Mouse (Mus musculus) kidney, embryonic 14.5 days (tissue): ENCODE measurements around the gene Il1r1. TPM values are rescaled to one million over a fixed set of nuclear protein-coding genes. Genes with fewer than 3 reads are reported as not detected.

Experiments
- ATAC-seq: fragments of 200-750 bp; cut with Nextera tagmentation; 2 replicates; pipeline ENCODE4 v1.8.0; 2017; ENCODE audit warnings: moderate number of reproducible peaks, mild to moderate bottlenecking, moderate TSS enrichment, moderate library complexity; ENCODE audit not compliant: low FRiP score, low TSS enrichment
- H3K27ac ChIP-seq: fragments of 300-500 bp; sonication (generic); 2 replicates; pipeline ENCODE4 v1.5.1; 2014; ENCODE audit warnings: low read depth, mild to moderate bottlenecking, low read length, moderate library complexity, mixed read lengths
- H3K27me3 ChIP-seq: fragments of 300-500 bp; sonication (generic); 2 replicates; pipeline ENCODE4 v1.6.1; 2014; ENCODE audit warnings: mild to moderate bottlenecking, low read length; ENCODE audit not compliant: control insufficient read depth, insufficient read depth
- H3K36me3 ChIP-seq: fragments of 300-500 bp; sonication (generic); 2 replicates; pipeline ENCODE4 v1.6.1; 2014; ENCODE audit warnings: low read length, mixed read lengths; ENCODE audit not compliant: control insufficient read depth, insufficient read depth
- H3K4me1 ChIP-seq: fragments of 300-500 bp; sonication (generic); 2 replicates; pipeline ENCODE4 v1.6.1; 2014; ENCODE audit warnings: low read length, mixed read lengths; ENCODE audit not compliant: control insufficient read depth, insufficient read depth
- H3K4me2 ChIP-seq: fragments of 300-500 bp; sonication (generic); replicated peaks from 2 replicates; pipeline ENCODE4 v1.6.1; 2014; ENCODE audit warnings: low read depth, mild to moderate bottlenecking, low read length
- H3K4me3 ChIP-seq: fragments of 300-500 bp; sonication (generic); 2 replicates; pipeline ENCODE4 v1.5.1; 2014; ENCODE audit warnings: mild to moderate bottlenecking, low read length
- H3K9ac ChIP-seq: fragments of 300-500 bp; sonication (generic); 2 replicates; pipeline ENCODE4 v1.6.1; 2014; ENCODE audit warnings: low read depth, mild to moderate bottlenecking, low read length, moderate library complexity
- H3K9me3 ChIP-seq: fragments of 300-500 bp; sonication (generic); 2 replicates; pipeline ENCODE4 v1.6.1; 2016; ENCODE audit warnings: low read length; ENCODE audit not compliant: control insufficient read depth
- WGBS: fragments of 180-500 bp; shearing (Covaris S2); extraction: QIAGEN DNeasy Blood & Tissue Kit; methylation state at CpG from one replicate; pipeline ENCODE4 v1.1.7; 2014; 5-methylcytosine and 5-hydroxymethylcytosine counted together
- polyA plus RNA-seq: library from polyadenylated mRNA; unstranded; fragments of >200 nt; fragmentation: Nextera tagmentation; extraction: Ambion mirVana; gene quantifications from 2 replicates; pipeline ENCODE4 v1.2.1, GENCODE M21; 2014

The Il1r1 gene
- polyA plus RNA-seq, 1 experiment from 2014 or later, result 4.2 TPM

- Histone ChIP-seq H3K4me2 (no peak overlapping the region), H3K36me3 (no peaks in the 10 kb centered on the region), H3K9me3 (no peaks in the 10 kb centered on the region), H3K4me1 (peaks cover 11% of the 10 kb centered on the region; the same call in 1 of the 2 replicates), H3K27ac (no peak overlapping the region), H3K9ac (no peak overlapping the region), H3K27me3 (no peaks in the 10 kb centered on the region), H3K4me3 (no peak overlapping the region)
- ATAC-seq, result no peak
- WGBS, result 61% methylated on average over 9 of the region's 9 CpGs
Measured at GRCm38 (mm10) chr1:40262441-40263121, 37.7 kb downstream of the Il1r1 start.

- Histone ChIP-seq H3K4me3 (no peak overlapping the region), H3K36me3 (no peaks in the 10 kb centered on the region), H3K27me3 (no peaks in the 10 kb centered on the region), H3K9ac (no peak overlapping the region), H3K4me2 (no peak overlapping the region), H3K27ac (no peak overlapping the region), H3K9me3 (no peaks in the 10 kb centered on the region), H3K4me1 (peaks cover 11% of the 10 kb centered on the region; the same call in 1 of the 2 replicates)
- no peak for ATAC-seq
- WGBS, result 70% methylated on average over 7 of the region's 7 CpGs
Measured at GRCm38 (mm10) chr1:40263122-40263498, 38.2 kb downstream of the Il1r1 start.

- Histone ChIP-seq H3K4me1 (peaks cover 11% of the 10 kb centered on the region; the same call in 1 of the 2 replicates), H3K9me3 (no peaks in the 10 kb centered on the region), H3K27ac (no peak overlapping the region), H3K4me3 (no peak overlapping the region), H3K4me2 (no peak overlapping the region), H3K9ac (no peak overlapping the region), H3K27me3 (no peaks in the 10 kb centered on the region), H3K36me3 (no peaks in the 10 kb centered on the region)
- 93% methylated on average over 8 of the region's 8 CpGs for WGBS
- no peak for ATAC-seq
Measured at GRCm38 (mm10) chr1:40263679-40264078, 38.8 kb downstream of the Il1r1 start.

GRCm38 (mm10) chr1:40265301-40265835 is 40.5 kb downstream of the Il1r1 start:
- Histone ChIP-seq H3K4me1 (peaks cover 11% of the 10 kb centered on the region; the same call in 1 of the 2 replicates), H3K4me2 (no peak overlapping the region), H3K36me3 (no peaks in the 10 kb centered on the region), H3K4me3 (no peak overlapping the region), H3K9ac (no peak overlapping the region), H3K27me3 (no peaks in the 10 kb centered on the region), H3K27ac (no peak overlapping the region), H3K9me3 (no peaks in the 10 kb centered on the region)
- ATAC-seq, result no peak
- 77% methylated on average over 6 of the region's 6 CpGs for WGBS

GRCm38 (mm10) chr1:40266431-40267260 is 41.8 kb downstream of the Il1r1 start:
- peak overlapping the region; percentile 80 for H3K4me2 ChIP-seq
- ATAC-seq, result peak; percentile 91
- H3K9ac ChIP-seq, result peak overlapping the region; percentile 62
- H3K9me3 ChIP-seq, result no peaks in the 10 kb centered on the region
- peak overlapping the region; percentile 45 for H3K4me3 ChIP-seq
- H3K27me3 ChIP-seq, result no peaks in the 10 kb centered on the region
- H3K4me1 ChIP-seq, result peaks cover 11% of the 10 kb centered on the region; the same call in 1 of the 2 replicates
- no peaks in the 10 kb centered on the region for H3K36me3 ChIP-seq
- WGBS, result 2% methylated on average over 27 of the region's 36 CpGs
- H3K27ac ChIP-seq, result 0 out of 2 replicates have a peak overlapping the region, but pooled peaks have one; percentile 30

GRCm38 (mm10) chr1:40267846-40268245 is 43.0 kb downstream of the Il1r1 start:
- Histone ChIP-seq H3K27ac (no peak overlapping the region), H3K4me1 (peaks cover 11% of the 10 kb centered on the region; the same call in 1 of the 2 replicates), H3K4me2 (no peak overlapping the region), H3K9ac (no peak overlapping the region), H3K4me3 (no peak overlapping the region), H3K27me3 (no peaks in the 10 kb centered on the region), H3K36me3 (no peaks in the 10 kb centered on the region), H3K9me3 (no peaks in the 10 kb centered on the region)
- ATAC-seq, result no peak
- WGBS, result 91% methylated on average over 6 of the region's 6 CpGs

GRCm38 (mm10) chr1:40268536-40268935 is 43.7 kb downstream of the Il1r1 start:
- no peak for ATAC-seq
- Histone ChIP-seq H3K27me3 (no peaks in the 10 kb centered on the region), H3K4me1 (peaks cover 8% of the 10 kb centered on the region; the same call in 1 of the 2 replicates), H3K9ac (no peak overlapping the region), H3K9me3 (no peaks in the 10 kb centered on the region), H3K27ac (no peak overlapping the region), H3K36me3 (no peaks in the 10 kb centered on the region), H3K4me2 (no peak overlapping the region), H3K4me3 (no peak overlapping the region)
- 87% methylated on average over 6 of the region's 6 CpGs for WGBS

GRCm38 (mm10) chr1:40270415-40270814 is 45.5 kb downstream of the Il1r1 start:
- H3K9me3 ChIP-seq, result no peaks in the 10 kb centered on the region
- no peaks in the 10 kb centered on the region for H3K36me3 ChIP-seq
- H3K4me2 ChIP-seq, result no peak overlapping the region

More at GRCm38 (mm10) chr1:40270415-40270814, 45.5 kb downstream of the Il1r1 start:
- no peak for ATAC-seq
- 83% methylated on average over 12 of the region's 12 CpGs for WGBS
- Histone ChIP-seq H3K9ac (no peak overlapping the region), H3K4me3 (no peak overlapping the region), H3K27me3 (no peaks in the 10 kb centered on the region), H3K27ac (no peak overlapping the region), H3K4me1 (peaks cover 8% of the 10 kb centered on the region; the same call in 1 of the 2 replicates)
